Mouse (Mus musculus) common myeloid progenitor, adult 5-6 weeks (primary cell): ENCODE data around the gene Tpcn1. TPM values are rescaled to one million over a fixed set of nuclear protein-coding genes. Genes with fewer than 3 reads are reported as not detected.
A peak's percentile ranks its signal among the peaks of the same experiment; 100 is the strongest.

ENCODE experiments used
- ATAC-seq: replicated peaks from 2 replicates; pipeline ENCODE4 v1.8.0; 2016; ENCODE audit warnings: low read depth, mild to moderate bottlenecking, moderate TSS enrichment, inconsistent platforms; ENCODE audit not compliant: poor library complexity, severe bottlenecking
- total RNA-seq: library from RNA; stranded (forward); fragments of 200-1000, 187-1606 nt; gene quantifications from 2 replicates; pipeline ENCODE4 v1.2.3, GENCODE M21; 2017

Tpcn1 gene
- total RNA-seq, 1 experiment from 2014 or later = 18.1 TPM

DNA sequence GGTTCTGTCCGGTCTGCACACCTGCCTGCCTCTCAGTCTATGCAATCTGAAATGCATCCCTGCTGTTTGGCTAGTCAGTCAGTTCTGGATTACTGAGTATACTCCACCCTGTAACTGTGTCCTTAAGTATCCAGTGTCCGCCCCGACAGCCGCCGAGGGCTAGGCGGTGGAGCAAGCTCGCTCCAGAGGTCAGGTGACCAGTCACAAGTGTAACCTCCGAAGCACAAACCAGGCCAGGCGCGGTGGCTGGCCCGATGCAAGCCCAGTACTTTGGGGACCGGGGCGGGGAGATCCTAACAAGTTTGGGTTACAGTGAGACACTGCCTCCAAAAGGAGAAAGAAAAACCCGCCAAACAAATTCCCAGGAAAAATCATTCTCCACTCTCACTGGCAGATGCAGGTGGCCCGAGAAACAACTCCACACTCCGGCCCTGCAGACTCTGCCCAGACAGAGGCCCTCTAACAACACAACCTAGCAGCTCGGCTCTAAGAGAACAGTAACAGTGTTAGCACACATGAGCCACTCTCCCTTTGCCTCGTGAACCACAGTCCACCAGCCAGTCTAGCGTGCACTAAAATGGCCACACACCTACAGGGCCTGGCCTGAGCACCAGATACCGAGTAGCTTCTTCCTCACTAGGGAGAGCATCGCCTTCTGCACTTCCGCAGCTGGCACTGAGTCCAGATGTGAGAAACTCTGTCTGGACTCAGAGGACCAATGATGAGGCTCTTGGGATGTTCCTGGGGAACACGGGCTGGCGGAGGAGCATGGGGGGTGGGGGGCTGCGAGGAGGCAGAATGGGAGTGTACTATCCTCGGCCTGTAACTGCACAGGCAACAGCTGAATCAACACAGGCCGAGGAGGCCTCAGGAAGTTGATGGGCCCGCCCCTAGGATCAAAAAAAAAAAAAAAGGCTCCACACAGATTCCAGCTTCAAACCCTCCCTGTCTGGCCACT, 25.2 kb downstream of the Tpcn1 start:
- ATAC-seq = no peak

- ATAC-seq = peak; percentile 69
Measured at GRCm38 (mm10) chr5:120560616-120561311, 27.7 kb downstream of the Tpcn1 start.

GRCm38 (mm10) chr5:120560129-120560615, 28.3 kb downstream of the Tpcn1 start:
- ATAC-seq = peak; percentile 42

DNA sequence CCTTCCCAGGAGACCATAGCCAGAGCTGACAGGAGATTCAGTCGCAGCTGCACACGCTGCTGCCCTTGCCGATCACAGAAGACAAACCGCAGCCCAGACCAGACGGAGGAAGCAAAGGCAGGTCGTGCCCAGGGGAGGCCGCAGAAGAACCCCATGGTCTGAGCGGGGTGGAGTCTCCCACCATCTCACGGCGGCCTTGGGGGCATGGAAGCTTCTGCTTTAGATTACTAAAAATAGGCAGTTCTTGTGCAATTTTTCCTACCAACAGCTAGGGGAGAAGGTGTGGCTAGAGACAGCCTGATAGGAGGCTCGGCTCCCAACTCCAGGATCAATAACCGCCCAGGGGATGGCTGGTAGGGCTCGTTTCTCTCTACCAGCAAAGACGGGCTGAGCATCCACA, 29.7 kb downstream of the Tpcn1 start:
- ATAC-seq = peak; percentile 77

- no peak for ATAC-seq
Measured at GRCm38 (mm10) chr5:120558041-120558440, 30.4 kb downstream of the Tpcn1 start.

GRCm38 (mm10) chr5:120555871-120556270, 32.6 kb downstream of the Tpcn1 start:
- no peak for ATAC-seq

DNA sequence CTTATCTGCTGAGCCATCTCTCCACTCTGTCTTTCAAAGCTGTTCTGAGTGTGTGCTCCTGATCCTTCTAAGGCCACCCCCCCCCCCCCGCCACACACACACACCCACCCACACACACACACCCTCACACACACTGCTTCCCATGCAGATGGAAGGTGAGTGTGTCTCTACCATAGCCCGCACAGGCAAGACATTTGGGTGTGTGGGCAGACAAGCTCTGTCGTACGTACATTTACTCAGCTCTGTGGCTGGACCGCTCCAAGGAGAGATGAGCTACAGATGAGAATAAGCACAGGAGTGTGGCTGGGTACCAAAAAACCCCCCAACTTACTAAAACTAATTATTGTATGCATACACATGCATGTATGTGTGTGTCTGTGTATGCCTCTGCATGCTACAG, 37.8 kb downstream of the Tpcn1 start:
- ATAC-seq = no peak

- no peak for ATAC-seq
Measured at GRCm38 (mm10) chr5:120550137-120550536, 38.3 kb downstream of the Tpcn1 start.

DNA sequence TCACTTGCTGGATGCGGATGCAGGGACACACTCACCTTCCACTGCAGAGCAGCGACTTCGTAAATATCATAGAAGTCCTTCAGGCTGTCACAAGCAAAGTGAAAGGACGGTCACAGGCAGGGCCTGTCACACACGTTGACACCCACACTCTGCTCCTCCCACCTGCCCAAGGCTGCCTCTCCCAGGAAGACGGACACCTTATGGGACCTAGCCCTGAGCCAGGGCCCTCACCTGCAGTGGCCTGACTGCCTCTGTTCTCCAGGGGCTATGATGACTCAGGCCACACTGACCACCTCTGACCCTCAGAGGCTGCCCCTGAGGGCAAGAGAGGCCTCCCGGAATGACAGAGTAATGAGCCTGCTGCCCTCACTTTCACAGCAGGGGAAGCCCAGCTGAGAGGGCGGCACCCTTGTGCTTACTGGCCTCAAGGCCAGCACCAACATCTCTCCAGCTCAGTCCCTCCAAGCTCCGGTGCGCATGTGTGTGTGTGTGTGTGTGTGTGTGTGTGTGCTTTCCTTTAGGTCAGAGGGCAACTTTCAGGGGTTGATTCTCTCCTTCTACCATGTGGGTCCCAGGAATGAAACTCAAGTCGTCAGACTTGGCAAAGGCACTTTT, 40.1 kb downstream of the Tpcn1 start:
- ATAC-seq = no peak

- ATAC-seq = no peak
Measured at GRCm38 (mm10) chr5:120536632-120537031, 51.8 kb downstream of the Tpcn1 start.

GRCm38 (mm10) chr5:120536046-120536445, 52.4 kb downstream of the Tpcn1 start:
- ATAC-seq = no peak

DNA sequence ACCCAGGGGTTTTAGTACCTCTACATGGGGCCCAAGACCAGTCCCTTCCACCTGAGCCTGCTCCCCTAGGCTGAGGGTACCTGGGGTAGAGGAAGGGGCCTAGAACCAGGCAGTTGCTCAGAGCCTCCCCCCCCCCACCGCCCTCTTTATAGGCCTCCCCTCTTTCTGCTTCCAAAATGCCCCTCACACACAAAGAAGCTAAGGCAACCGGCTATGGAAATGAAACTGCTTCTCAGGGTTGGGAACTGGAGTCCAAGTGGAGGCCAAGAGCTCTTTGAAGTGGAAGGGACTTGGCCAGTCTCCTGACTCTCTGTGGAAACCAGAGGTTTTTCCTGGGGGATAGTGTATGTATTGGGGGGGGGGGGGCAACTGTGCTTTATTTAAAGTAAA, 53.8 kb downstream of the Tpcn1 start:
- no peak for ATAC-seq

DNA sequence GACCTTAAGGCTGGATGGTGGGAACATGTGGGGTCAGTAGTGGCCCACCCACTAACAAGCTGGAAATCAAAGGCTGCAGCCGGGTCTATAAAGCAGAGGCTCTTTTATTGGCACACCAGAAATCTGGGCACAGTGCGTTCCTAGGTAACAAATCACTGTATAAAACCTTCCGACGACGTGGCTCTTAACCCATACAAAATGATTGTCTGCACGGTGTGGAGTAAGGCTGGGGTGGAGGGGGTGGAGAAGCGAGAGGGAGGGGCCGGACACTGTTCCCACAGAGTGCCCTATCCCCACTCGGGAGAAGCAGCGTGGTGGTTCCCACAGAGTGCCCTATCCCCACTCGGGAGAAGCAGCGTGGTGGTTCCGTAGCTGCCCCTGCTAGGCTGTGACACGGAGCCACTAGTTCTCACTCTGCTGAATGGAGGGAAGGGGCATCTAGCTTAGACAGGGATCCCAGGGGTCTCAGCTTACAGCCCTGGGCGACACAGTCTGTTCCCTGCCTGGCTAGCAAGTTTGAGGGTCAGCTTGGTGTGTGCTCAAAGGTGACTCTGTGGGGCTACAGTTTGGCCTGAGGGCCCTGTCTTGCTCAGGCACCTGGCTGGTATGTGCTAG, 54.3 kb downstream of the Tpcn1 start:
- no peak for ATAC-seq

- ATAC-seq = no peak
Measured at GRCm38 (mm10) chr5:120531631-120532030, 56.8 kb downstream of the Tpcn1 start.

- peak; percentile 85 for ATAC-seq
Measured at GRCm38 (mm10) chr5:120527296-120527964, 61.0 kb downstream of the Tpcn1 start.

GRCm38 (mm10) chr5:120526311-120526710, 62.2 kb downstream of the Tpcn1 start:
- no peak for ATAC-seq

DNA sequence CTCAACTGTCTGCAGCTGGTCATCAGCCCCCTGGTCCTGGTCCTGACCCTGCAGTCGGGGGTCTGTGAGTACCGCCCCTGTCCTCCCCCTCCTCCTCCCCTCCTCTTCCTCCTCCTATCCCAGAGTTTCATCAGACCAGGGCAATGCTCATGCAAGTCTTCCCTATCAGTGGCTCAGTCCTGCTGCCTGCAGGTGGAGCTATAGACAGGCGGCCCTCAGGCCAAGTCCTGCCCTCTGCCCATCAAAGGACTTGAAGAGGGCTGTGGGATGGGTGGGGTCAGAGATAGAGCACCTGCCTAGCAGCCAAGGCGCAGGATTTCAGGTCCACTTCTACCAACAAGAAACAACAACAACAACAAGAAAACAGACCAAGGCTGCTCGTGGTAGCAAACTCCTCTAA, 62.7 kb downstream of the Tpcn1 start:
- ATAC-seq = no peak

- ATAC-seq = no peak
Measured at GRCm38 (mm10) chr5:120524736-120525135, 63.7 kb downstream of the Tpcn1 start.

- ATAC-seq = no peak
Measured at GRCm38 (mm10) chr5:120522649-120523048, 65.8 kb downstream of the Tpcn1 start.

GRCm38 (mm10) chr5:120517552-120517951, 70.9 kb downstream of the Tpcn1 start:
- no peak for ATAC-seq
